ENCODE assay signal across 10 mouse cellular contexts in the genomic region with DNA sequence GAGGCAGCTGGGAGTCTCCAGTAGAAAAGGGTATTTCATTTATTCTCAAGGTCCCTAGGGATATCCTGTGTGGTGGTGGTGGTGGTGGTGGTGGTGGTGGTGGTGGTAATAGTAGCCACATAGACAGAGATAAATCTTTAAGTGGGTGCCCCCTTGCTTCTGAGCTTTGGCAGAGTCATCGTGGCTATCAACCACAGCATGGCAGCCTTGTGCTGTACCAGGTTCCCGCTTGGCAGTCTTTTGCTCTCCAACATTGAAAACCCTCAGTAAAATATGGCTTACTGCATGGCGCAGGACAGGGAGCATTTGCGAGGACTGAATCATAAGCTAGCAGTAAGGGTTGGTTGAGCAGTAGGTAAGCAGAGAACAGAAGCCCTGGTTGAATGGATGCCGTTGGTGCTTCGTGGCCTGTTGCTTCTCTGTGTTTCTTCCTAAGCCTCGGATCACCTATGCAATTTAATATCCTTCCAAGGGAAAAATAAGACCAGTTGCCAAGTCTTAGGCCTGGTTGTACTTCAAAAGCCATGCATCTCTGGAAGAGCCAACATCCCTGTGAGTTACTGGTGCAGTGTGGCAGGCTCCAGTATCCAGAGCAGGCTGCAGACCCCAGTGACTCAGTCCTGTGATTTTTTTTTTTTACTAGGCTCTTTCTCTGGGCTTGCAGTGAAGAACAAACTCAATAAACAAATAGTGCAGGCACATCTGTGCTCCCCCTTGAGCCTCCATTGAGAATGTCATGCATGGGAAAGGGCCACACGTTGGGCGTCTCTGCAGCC.
DNase-seq lines count a peak whose midpoint lies in the region; ATAC-seq lines count a peak whose summit lies in the region.
"Had no signal": no experiment of that assay in that cellular context is flagged by ENCODE, and none has a peak within 500 bp of the region (broad histone marks: within the 10 kb centered on the region; RNA-seq: fewer than 3 reads in every experiment).

No protein-coding gene starts in this region.

- H3K9ac ChIP-seq in hindbrain, embryonic 16.5 days (ENCODE audit: low read depth, low read length), result no peak overlapping the region
- H3K9ac ChIP-seq in midbrain, embryonic 13.5 days (replicated peaks), result no peak overlapping the region
- H3K9ac ChIP-seq in liver, embryonic 11.5 days (ENCODE audit: low read depth, low read length), result no peak overlapping the region

- H3K9me3 ChIP-seq in hindbrain, embryonic 10.5 days, result no peaks in the 10 kb centered on the region
- no peaks in the 10 kb centered on the region for H3K9me3 ChIP-seq in hindbrain, embryonic 16.5 days (ENCODE audit: control insufficient read depth, low read length)
- no peaks in the 10 kb centered on the region for H3K9me3 ChIP-seq in midbrain, embryonic 13.5 days
- H3K9me3 ChIP-seq in liver, embryonic 11.5 days (ENCODE audit: control insufficient read depth, low read length), result no peaks in the 10 kb centered on the region
- H3K9me3 ChIP-seq: megakaryocyte, embryonic 14.5 days had no signal

- ATAC-seq in hindbrain, embryonic 16.5 days, result no peak
- ATAC-seq in common myeloid progenitor, adult 5-6 weeks (replicated peaks; ENCODE audit: low read depth, poor library complexity, severe bottlenecking), result peak; percentile 34
- ATAC-seq in granulocyte monocyte progenitor cell, adult 5-6 weeks (replicated peaks; ENCODE audit: poor library complexity, severe bottlenecking), result peak; percentile 3; the same call in 1 of the 2 replicates
- no peak for ATAC-seq in midbrain, embryonic 13.5 days
- ATAC-seq in liver, embryonic 11.5 days (replicated peaks; ENCODE audit: low FRiP score), result no peak

- peaks cover 69% of the 10 kb centered on the region for H3K4me1 ChIP-seq in hindbrain, embryonic 10.5 days (replicated peaks)
- H3K4me1 ChIP-seq in hindbrain, embryonic 16.5 days (ENCODE audit: control insufficient read depth, insufficient read depth, low read depth, low read length), result peaks cover 26% of the 10 kb centered on the region
- H3K4me1 ChIP-seq in midbrain, embryonic 13.5 days (replicated peaks), result peaks cover 48% of the 10 kb centered on the region
- no peaks in the 10 kb centered on the region for H3K4me1 ChIP-seq in liver, embryonic 11.5 days (replicated peaks; ENCODE audit: control insufficient read depth, insufficient read depth, low read length)

- H3K27ac ChIP-seq in hindbrain, embryonic 10.5 days, result peak overlapping the region; percentile 94
- H3K27ac ChIP-seq in hindbrain, embryonic 16.5 days (ENCODE audit: low read depth, low read length), result no peak overlapping the region
- peak overlapping the region; percentile 92; the same call in 1 of the 2 replicates for H3K27ac ChIP-seq in midbrain, embryonic 13.5 days
- no peak overlapping the region for H3K27ac ChIP-seq in liver, embryonic 11.5 days (ENCODE audit: low read depth, low read length)

- H3K27me3 ChIP-seq in hindbrain, embryonic 10.5 days (ENCODE audit: insufficient read depth, poor library complexity, severe bottlenecking), result peaks cover 11% of the 10 kb centered on the region; the same call in 1 of the 2 replicates
- no peaks in the 10 kb centered on the region for H3K27me3 ChIP-seq in hindbrain, embryonic 16.5 days (replicated peaks; ENCODE audit: control insufficient read depth, insufficient read depth, low read length)
- 0 out of 2 replicates have a peak, but pooled peaks cover 3% of the 10 kb centered on the region for H3K27me3 ChIP-seq in midbrain, embryonic 13.5 days
- no peaks in the 10 kb centered on the region for H3K27me3 ChIP-seq in liver, embryonic 11.5 days (replicated peaks; ENCODE audit: control insufficient read depth, insufficient read depth, low read length)

- H3K36me3 ChIP-seq in hindbrain, embryonic 10.5 days, result no peaks in the 10 kb centered on the region
- H3K36me3 ChIP-seq in hindbrain, embryonic 16.5 days (ENCODE audit: control insufficient read depth, insufficient read depth, low read length), result no peaks in the 10 kb centered on the region
- no peaks in the 10 kb centered on the region for H3K36me3 ChIP-seq in midbrain, embryonic 13.5 days
- no peaks in the 10 kb centered on the region for H3K36me3 ChIP-seq in liver, embryonic 11.5 days (ENCODE audit: control insufficient read depth, insufficient read depth, low read length)

- DNase-seq in hindbrain, embryonic 10.5 days (ENCODE audit: low spot score), result no peak
- DNase-seq in liver, embryonic 11.5 days (ENCODE audit: low spot score), result no peak
- no peak for DNase-seq in natural killer cell, adult 2 months (ENCODE audit: low spot score in 2 of 2)
- DNase-seq in thymus, postnatal 10 days (ENCODE audit: low spot score in 2 of 2), result no peak

- H3K4me3 ChIP-seq in hindbrain, embryonic 10.5 days, result no peak overlapping the region
- H3K4me3 ChIP-seq in hindbrain, embryonic 16.5 days (ENCODE audit: low read length), result no peak overlapping the region
- no peak overlapping the region for H3K4me3 ChIP-seq in midbrain, embryonic 13.5 days (replicated peaks)
- no peak overlapping the region for H3K4me3 ChIP-seq in liver, embryonic 11.5 days (ENCODE audit: low read depth, low read length)
- H3K4me3 ChIP-seq: erythroblast, embryonic 14.5 days; megakaryocyte, embryonic 14.5 days had no signal

- WGBS in hindbrain, embryonic 10.5 days, result 92% methylated on average over 9 of the region's 9 CpGs
- 87% methylated on average over 9 of the region's 9 CpGs for WGBS in hindbrain, embryonic 16.5 days
- WGBS in midbrain, embryonic 13.5 days, result 90% methylated on average over 9 of the region's 9 CpGs
- 80% methylated on average over 9 of the region's 9 CpGs for WGBS in liver, embryonic 11.5 days

- H3K4me2 ChIP-seq in hindbrain, embryonic 16.5 days (ENCODE audit: low read length), result no peak overlapping the region
- no peak overlapping the region for H3K4me2 ChIP-seq in midbrain, embryonic 13.5 days (replicated peaks)
- H3K4me2 ChIP-seq in liver, embryonic 11.5 days, result no peak overlapping the region

Comparison
In these comparisons a context has a peak if more than half of its experiments do, and no peak if none do; other contexts are left out.
1. H3K27ac ChIP-seq: peak in hindbrain, embryonic 10.5 days (single experiment) and midbrain, embryonic 13.5 days (single experiment); none in hindbrain, embryonic 16.5 days (single experiment) and liver, embryonic 11.5 days (single experiment).
2. ATAC-seq: peak in common myeloid progenitor, adult 5-6 weeks (single experiment) and granulocyte monocyte progenitor cell, adult 5-6 weeks (single experiment); none in hindbrain, embryonic 16.5 days (single experiment), midbrain, embryonic 13.5 days (single experiment) and liver, embryonic 11.5 days (single experiment).